Comparison of ENCODE assay signal across 13 mouse cellular contexts in genomic region chr16:57453009-57453408, GRCm38 (mm10).
A peak's percentile ranks its signal among the peaks of the same experiment; 100 is the strongest.
DNase-seq lines count a peak whose midpoint lies in the region; ATAC-seq and TF ChIP-seq lines count a peak whose summit lies in the region.
"Had no signal": no experiment of that assay in that cellular context is flagged by ENCODE, and none has a peak within 500 bp of the region (broad histone marks: within the 10 kb centered on the region; RNA-seq: fewer than 3 reads in every experiment).

No protein-coding gene starts in this region.

- H3K36me3 ChIP-seq in midbrain, embryonic 13.5 days, result no peaks in the 10 kb centered on the region
- H3K36me3 ChIP-seq in midbrain, postnatal 0 days (ENCODE audit: insufficient read depth, low read length), result no peaks in the 10 kb centered on the region
- no peaks in the 10 kb centered on the region for H3K36me3 ChIP-seq in intestine, embryonic 15.5 days
- H3K36me3 ChIP-seq: embryonic facial prominence, embryonic 12.5 days; midbrain, embryonic 12.5 days had no signal

- H3K4me2 ChIP-seq in midbrain, embryonic 13.5 days (replicated peaks), result no peak overlapping the region
- no peak overlapping the region for H3K4me2 ChIP-seq in midbrain, postnatal 0 days (ENCODE audit: low read depth, low read length, poor library complexity, severe bottlenecking)
- no peak overlapping the region for H3K4me2 ChIP-seq in intestine, embryonic 15.5 days (replicated peaks)
- H3K4me2 ChIP-seq: embryonic facial prominence, embryonic 12.5 days; midbrain, embryonic 12.5 days had no signal

- H3K4me1 ChIP-seq in midbrain, embryonic 13.5 days (replicated peaks), result no peaks in the 10 kb centered on the region
- H3K4me1 ChIP-seq in midbrain, postnatal 0 days (ENCODE audit: insufficient read depth, low read length), result no peaks in the 10 kb centered on the region
- no peaks in the 10 kb centered on the region for H3K4me1 ChIP-seq in intestine, embryonic 15.5 days (replicated peaks)
- H3K4me1 ChIP-seq: midbrain, embryonic 12.5 days had no signal

- H3K27ac ChIP-seq in midbrain, embryonic 13.5 days, result no peak overlapping the region
- no peak overlapping the region for H3K27ac ChIP-seq in midbrain, postnatal 0 days (ENCODE audit: low read depth, low read length)
- no peak overlapping the region for H3K27ac ChIP-seq in intestine, embryonic 15.5 days
- H3K27ac ChIP-seq: embryonic facial prominence, embryonic 12.5 days; gastrocnemius, adult 2 months; midbrain, embryonic 12.5 days had no signal

- DNase-seq in heart, adult 11 months, result peak; percentile 87
- no peak for DNase-seq in heart, postnatal 14 days
- no peak for DNase-seq in midbrain, postnatal 0 days (ENCODE audit: low spot score)
- DNase-seq in testis, postnatal 14 days (ENCODE audit: low spot score), result no peak
- DNase-seq in layer of hippocampus, postnatal 36 days, result no peak
- DNase-seq in left cerebral cortex, postnatal 25 days (ENCODE audit: low spot score in 2 of 2), result no peak
- DNase-seq: cerebellum, adult 11 months; gastrocnemius, adult 2 months; liver had no signal

- intact Hi-C loops in heart, postnatal 14 days (cut with DNase I), result no loop called here
- intact Hi-C loops in left cerebral cortex, postnatal 25 days (cut with DNase I), result no loop called here

- H3K4me3 ChIP-seq in midbrain, embryonic 13.5 days (replicated peaks), result no peak overlapping the region
- no peak overlapping the region for H3K4me3 ChIP-seq in midbrain, postnatal 0 days (ENCODE audit: low read depth, low read length)
- no peak overlapping the region for H3K4me3 ChIP-seq in intestine, embryonic 15.5 days (replicated peaks)
- H3K4me3 ChIP-seq: embryonic facial prominence, embryonic 12.5 days; gastrocnemius, adult 2 months; midbrain, embryonic 12.5 days had no signal

- H3K9ac ChIP-seq in midbrain, embryonic 13.5 days (replicated peaks), result no peak overlapping the region
- H3K9ac ChIP-seq in midbrain, postnatal 0 days (replicated peaks; ENCODE audit: low read length, poor library complexity, severe bottlenecking), result no peak overlapping the region
- no peak overlapping the region for H3K9ac ChIP-seq in intestine, embryonic 15.5 days
- H3K9ac ChIP-seq: embryonic facial prominence, embryonic 12.5 days; midbrain, embryonic 12.5 days had no signal

- 70% methylated on average over 7 of the region's 7 CpGs for WGBS in midbrain, embryonic 13.5 days
- 64% methylated on average over 7 of the region's 7 CpGs for WGBS in midbrain, postnatal 0 days
- 31% methylated on average over 7 of the region's 7 CpGs for WGBS in intestine, embryonic 15.5 days

- peaks cover 4% of the 10 kb centered on the region for H3K9me3 ChIP-seq in midbrain, embryonic 13.5 days
- 0 out of 2 replicates have a peak, but pooled peaks cover 2% of the 10 kb centered on the region for H3K9me3 ChIP-seq in midbrain, postnatal 0 days (ENCODE audit: low read length)
- H3K9me3 ChIP-seq in intestine, embryonic 15.5 days, result no peaks in the 10 kb centered on the region

- no peaks in the 10 kb centered on the region for H3K27me3 ChIP-seq in midbrain, embryonic 13.5 days
- H3K27me3 ChIP-seq in midbrain, postnatal 0 days (ENCODE audit: insufficient read depth, low read length), result no peaks in the 10 kb centered on the region
- no peaks in the 10 kb centered on the region for H3K27me3 ChIP-seq in intestine, embryonic 15.5 days (replicated peaks)
- H3K27me3 ChIP-seq: embryonic facial prominence, embryonic 12.5 days; midbrain, embryonic 12.5 days had no signal

- TF ChIP-seq CTCF in midbrain, postnatal 0 days (IDR thresholded peaks at IDR 0.05), result no peak

- 0 out of 2 replicates have a peak, but pooled peaks have one; percentile 37 for ATAC-seq in midbrain, embryonic 13.5 days
- no peak for ATAC-seq in midbrain, postnatal 0 days (ENCODE audit: low FRiP score)
- peak; percentile 87 for ATAC-seq in intestine, embryonic 15.5 days
